Mouse (Mus musculus): ENCODE measurements around the gene Ak4.

- TF ChIP-seq POLR2A (IDR thresholded peaks at IDR 0.05; ENCODE audit: low read depth, low read length), result no peak
- no peak for TF ChIP-seq CTCF (IDR thresholded peaks at IDR 0.05; ENCODE audit: extremely low read depth, insufficient read depth, insufficient read length, insufficient replicate concordance)
These were observed 74.6 kb downstream of the Ak4 start for GRCm38 (mm10) chr4:101493611-101494197.

All from spleen, adult 2 months (tissue).